Mouse (Mus musculus): Measurements from ENCODE around the gene B3galt1.

The B3galt1 gene

GRCm38 (mm10) chr2:67931994-67932393 lies 366.3 kb downstream of the B3galt1 start:
- no peak for DNase-seq (ENCODE audit: low spot score in 2 of 2)

GRCm38 (mm10) chr2:67948408-67948807 lies 382.7 kb downstream of the B3galt1 start:
- DNase-seq (ENCODE audit: low spot score in 2 of 2) = no peak

DNA sequence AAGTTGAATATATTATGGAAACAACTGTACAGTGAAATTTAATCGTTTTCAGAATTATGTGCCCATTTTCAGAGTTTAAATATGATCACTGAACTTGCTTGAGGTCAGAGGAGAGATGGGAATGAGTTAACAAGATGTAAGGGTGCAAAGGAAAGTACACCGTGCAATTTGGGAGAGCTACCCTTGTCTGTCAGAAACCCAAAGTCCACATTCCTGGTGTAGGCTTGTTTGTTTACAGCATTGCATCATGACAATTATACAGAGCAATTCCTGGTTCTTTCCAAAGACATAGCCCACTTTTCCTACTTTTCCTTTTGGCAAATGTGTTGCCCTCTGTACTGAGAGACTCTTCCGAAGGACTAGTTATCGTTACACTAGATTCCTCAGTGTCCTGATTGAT lies 390.5 kb downstream of the B3galt1 start:
- no peak for DNase-seq (ENCODE audit: low spot score in 2 of 2)

- no peak for DNase-seq (ENCODE audit: low spot score in 2 of 2)
Measured at GRCm38 (mm10) chr2:67957561-67957960, 391.9 kb downstream of the B3galt1 start.

DNA sequence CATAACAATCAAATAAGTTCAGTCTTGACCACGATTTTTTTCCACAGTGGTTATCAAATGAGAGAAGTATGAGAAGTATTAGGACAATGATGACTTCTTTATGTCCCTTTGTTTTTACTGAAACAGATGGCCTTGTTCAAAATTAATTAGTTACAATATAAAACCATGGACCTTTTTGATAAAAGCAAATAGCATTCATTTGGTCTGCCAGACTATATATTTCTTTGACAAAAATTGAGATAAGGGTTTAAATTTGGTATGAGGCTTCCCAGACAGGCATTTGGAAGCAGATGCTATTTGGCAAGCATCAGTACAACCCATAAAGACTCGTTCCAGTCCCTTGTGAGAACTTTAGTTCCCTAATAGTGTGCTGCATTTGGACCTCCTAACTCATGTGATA lies 395.0 kb downstream of the B3galt1 start:
- no peak for DNase-seq (ENCODE audit: low spot score in 2 of 2)

DNA sequence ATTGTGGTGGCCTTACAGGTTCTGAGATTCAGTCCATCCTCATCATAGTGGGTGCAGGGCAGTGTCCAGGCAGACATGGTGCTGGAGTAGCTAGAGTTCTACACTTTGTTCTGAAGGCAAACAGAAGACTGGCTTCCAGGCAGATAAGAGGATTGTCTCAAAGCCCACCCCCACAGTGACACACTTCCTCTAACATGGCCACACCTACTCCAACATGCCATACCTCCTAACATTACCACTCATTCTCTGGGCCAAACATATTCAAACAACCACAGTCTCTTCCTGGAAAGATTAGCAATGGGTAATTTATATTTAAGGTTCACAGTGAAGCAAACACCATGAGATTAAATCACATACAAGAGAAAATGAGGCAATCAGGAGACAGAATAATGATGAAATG lies 403.1 kb downstream of the B3galt1 start:
- DNase-seq (ENCODE audit: low spot score in 2 of 2) = no peak

GRCm38 (mm10) chr2:67971091-67971490 lies 405.4 kb downstream of the B3galt1 start:
- no peak for DNase-seq (ENCODE audit: low spot score in 2 of 2)

GRCm38 (mm10) chr2:67971576-67971975 lies 405.9 kb downstream of the B3galt1 start:
- no peak for DNase-seq (ENCODE audit: low spot score in 2 of 2)

- DNase-seq (ENCODE audit: low spot score in 2 of 2) = no peak
Measured at GRCm38 (mm10) chr2:67975764-67976163, 410.1 kb downstream of the B3galt1 start.

GRCm38 (mm10) chr2:67976488-67976887 lies 410.8 kb downstream of the B3galt1 start:
- DNase-seq (ENCODE audit: low spot score in 2 of 2) = no peak

GRCm38 (mm10) chr2:67977620-67978262 lies 412.1 kb downstream of the B3galt1 start:
- DNase-seq (ENCODE audit: low spot score in 2 of 2) = no peak

DNA sequence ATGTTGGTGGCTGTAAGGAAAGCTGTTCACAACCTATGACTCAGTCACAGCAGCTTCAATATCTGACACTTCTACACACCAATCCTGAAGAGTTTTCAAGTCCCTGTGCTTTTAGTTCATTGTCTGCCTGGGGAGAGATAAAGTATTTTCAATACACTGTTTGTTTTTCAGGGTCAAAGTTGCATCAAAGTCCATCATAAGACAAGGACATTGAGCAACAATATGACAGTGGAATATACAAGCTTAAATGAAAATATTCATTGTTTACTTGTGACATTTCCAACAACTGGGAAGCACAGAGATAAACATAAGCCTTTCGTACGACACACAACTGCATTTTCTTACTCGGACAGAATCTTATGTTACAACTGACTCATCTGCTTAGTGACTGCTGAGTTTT lies 417.9 kb downstream of the B3galt1 start:
- no peak for DNase-seq (ENCODE audit: low spot score in 2 of 2)

DNA sequence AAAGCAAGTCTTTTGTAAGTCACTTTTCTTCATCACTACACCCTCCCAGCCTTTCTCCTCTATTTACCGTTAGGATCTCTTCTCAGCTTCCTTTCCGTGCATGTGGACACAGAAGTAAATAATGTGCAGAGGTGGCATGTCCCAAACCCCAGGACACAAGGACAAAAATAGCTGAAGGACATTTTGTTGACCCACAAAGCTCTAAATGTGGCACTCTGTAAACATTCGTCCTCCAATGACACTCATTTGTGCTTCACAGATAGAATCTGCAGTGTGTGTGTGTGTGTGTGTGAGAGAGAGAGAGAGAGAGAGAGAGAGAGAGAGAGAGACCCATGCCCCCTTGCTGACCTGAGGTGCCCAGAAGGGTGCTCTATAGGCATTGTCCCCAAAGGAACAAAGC lies 419.5 kb downstream of the B3galt1 start:
- no peak for DNase-seq (ENCODE audit: low spot score in 2 of 2)

DNA sequence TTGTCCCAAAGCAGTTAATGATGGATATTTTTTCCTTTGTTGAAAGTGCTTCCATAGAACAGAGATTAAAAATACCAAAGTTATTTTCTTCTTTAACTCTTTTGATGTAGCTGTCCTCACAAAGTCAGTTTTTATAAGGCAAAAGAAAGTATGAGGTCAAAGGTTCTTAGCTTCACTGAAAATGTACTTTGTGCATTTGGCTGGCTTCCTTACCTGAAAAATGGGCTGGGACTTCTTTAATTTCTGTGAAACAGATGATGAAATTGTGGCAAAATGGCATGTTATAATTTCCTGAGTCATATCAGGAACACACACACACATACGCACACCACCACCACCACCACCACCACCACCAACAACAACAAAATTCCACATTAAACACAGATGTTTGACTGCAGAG lies 427.8 kb downstream of the B3galt1 start:
- DNase-seq (ENCODE audit: low spot score in 2 of 2) = no peak

DNA sequence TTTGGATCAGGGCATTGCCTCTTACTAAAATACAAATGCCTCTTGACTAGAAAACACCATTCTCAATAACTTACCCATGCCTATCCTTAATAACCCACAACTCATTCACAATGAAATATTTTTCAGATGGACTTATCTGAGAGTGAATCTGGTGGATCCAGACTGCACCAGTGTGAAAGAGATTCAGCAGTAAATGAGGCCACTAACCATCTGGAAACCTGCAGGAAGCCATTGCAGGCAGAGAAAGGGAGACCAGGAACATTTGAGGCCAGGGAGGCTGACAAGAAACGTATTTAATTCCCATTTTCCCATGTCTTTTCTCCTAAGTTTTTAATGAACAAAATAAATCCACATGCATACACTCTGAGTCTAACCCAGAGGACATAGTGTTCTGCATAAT lies 437.4 kb downstream of the B3galt1 start:
- DNase-seq (ENCODE audit: low spot score in 2 of 2) = no peak

GRCm38 (mm10) chr2:68005210-68005609 lies 439.5 kb downstream of the B3galt1 start:
- DNase-seq (ENCODE audit: low spot score in 2 of 2) = no peak

GRCm38 (mm10) chr2:68005711-68006110 lies 440.0 kb downstream of the B3galt1 start:
- no peak for DNase-seq (ENCODE audit: low spot score in 2 of 2)

DNA sequence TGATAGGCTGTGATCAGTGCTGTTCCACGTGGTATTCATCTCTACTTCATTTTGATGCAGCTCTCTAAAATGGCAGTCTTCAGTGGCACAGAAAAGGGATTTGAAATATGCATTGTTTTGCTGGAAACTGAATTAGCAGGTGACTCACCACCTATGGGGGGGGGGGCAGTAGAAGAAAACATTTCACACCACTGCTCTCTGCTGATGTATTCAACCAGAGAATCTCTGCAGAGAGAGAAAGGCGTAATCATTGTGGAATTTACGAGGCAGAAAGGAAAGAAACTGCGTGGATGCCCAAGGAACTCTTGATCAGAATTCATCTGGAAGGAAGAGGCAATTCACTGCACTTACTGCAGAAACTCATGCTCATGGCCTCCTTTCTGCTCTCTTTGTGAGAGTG lies 445.7 kb downstream of the B3galt1 start:
- no peak for DNase-seq (ENCODE audit: low spot score in 2 of 2)

DNA sequence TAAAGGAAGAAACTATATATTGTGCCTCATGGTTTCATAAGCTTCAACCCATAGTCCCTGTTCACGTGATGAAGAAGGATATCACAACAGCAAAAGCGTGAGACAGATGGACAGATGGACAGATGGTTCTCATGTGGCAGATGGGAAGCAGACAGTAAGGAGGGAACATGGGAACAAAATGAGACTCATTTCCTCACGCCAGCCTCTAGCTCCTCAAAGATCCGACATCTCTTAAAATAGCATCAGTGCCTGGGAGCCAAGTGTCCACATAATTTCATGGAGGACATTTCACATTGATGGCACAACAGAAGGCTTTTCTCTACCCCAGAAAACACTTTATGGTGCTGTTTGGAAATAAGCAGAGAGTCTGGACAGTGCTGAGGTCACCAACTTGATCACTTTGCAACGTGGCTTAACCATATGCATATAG lies 454.6 kb downstream of the B3galt1 start:
- no peak for DNase-seq (ENCODE audit: low spot score in 2 of 2)

- DNase-seq (ENCODE audit: low spot score in 2 of 2) = no peak
Measured at GRCm38 (mm10) chr2:68021541-68022152, 456.0 kb downstream of the B3galt1 start.

DNA sequence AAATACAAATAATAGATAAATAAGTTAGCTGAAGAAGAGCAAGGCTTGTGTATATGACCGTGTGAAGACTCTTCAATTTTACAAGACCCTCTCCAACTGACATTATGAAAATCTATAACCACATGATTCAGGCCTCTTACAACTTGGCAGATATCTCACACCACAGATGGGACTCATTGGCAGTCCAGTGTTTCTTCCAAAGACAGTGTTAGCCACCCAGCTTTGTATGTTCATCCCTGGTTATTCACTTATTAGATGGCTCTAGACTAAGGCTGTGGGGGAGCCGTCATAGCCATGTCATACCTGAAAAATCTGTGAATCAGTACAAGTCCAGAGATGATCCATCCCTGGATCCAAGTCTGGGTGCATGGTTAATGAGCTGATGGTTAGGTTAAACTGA lies 463.1 kb downstream of the B3galt1 start:
- no peak for DNase-seq (ENCODE audit: low spot score in 2 of 2)

DNA sequence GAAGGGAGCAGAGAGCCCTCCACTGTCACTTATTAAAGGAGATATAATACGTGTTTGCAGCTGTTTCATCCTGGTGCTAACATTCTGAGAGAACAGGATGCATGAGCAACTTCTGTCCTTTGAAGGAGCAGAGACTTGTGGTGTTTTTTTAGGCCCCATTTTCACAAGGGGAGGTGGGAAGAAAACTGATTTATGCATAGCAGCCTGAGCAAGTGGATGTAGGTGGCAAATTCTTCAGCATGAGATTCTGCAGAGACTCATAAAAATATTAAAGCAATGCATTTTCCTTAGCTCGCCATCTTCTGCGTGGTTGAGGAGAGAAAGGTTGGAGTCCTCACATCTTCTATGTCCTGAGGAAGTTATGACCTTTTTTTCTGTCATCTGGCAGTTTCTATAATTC lies 469.0 kb downstream of the B3galt1 start:
- no peak for DNase-seq (ENCODE audit: low spot score in 2 of 2)

GRCm38 (mm10) chr2:68040752-68041151 lies 475.1 kb downstream of the B3galt1 start:
- no peak for DNase-seq (ENCODE audit: low spot score in 2 of 2)

DNA sequence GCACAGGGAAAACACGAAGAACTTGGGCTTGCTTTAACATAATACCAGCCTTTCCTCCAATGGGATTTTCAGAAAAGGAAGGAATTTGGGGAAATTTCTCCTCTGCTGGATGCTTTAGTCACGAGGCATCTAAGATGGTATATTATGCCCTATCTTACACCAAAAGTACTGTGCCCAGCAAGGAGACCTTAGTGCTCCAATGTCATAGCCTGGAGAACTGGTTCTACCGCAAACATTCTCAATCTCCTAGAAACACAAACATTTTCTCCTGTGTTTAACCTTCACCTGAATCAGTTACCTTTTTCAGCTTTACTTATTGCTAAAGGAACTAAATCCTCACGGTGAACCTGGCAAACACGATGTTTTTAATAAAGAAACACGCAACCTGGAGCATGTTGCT lies 486.8 kb downstream of the B3galt1 start:
- DNase-seq (ENCODE audit: low spot score in 2 of 2) = no peak
